Mouse (Mus musculus): ENCODE data around the gene H13. TPM values are rescaled to one million over a fixed set of nuclear protein-coding genes. Genes with fewer than 3 reads are reported as not detected.
A peak's percentile ranks its signal among the peaks of the same experiment; 100 is the strongest.
"Not testable (repeated sequence)": the region's sequence is repeated elsewhere in the genome, so short reads cannot be mapped to it uniquely, and the experiment has no call there.

H13 gene
- total RNA-seq, 1 experiment from 2014 or later, result 106 TPM

- peak in 1 of 2 experiments; percentile 22; a peak in 1 of 4 replicates for ATAC-seq (replicated peaks in 1 of 2; ENCODE audit: insufficient read depth in 1 of 2, low FRiP score in 2 of 2, low TSS enrichment in 1 of 2, low read depth in 1 of 2, poor library complexity in 2 of 2, severe bottlenecking in 2 of 2)
These were observed 16.2 kb upstream of the H13 start for GRCm38 (mm10) chr2:152652901-152653620.

GRCm38 (mm10) chr2:152653874-152654715, 15.2 kb upstream of the H13 start:
- peak in 1 of 2 experiments; percentile 36; a peak in 1 of 4 replicates for ATAC-seq (replicated peaks in 1 of 2; ENCODE audit: insufficient read depth in 1 of 2, low FRiP score in 2 of 2, low TSS enrichment in 1 of 2, low read depth in 1 of 2, poor library complexity in 2 of 2, severe bottlenecking in 2 of 2)

GRCm38 (mm10) chr2:152657398-152657797, 11.9 kb upstream of the H13 start:
- ATAC-seq (replicated peaks in 1 of 2; ENCODE audit: insufficient read depth in 1 of 2, low FRiP score in 2 of 2, low TSS enrichment in 1 of 2, low read depth in 1 of 2, poor library complexity in 2 of 2, severe bottlenecking in 2 of 2), result no peak

GRCm38 (mm10) chr2:152661163-152661562, 8.1 kb upstream of the H13 start:
- peak; percentile 52 to 53; a peak in 1 of 4 replicates for ATAC-seq (replicated peaks in 1 of 2; ENCODE audit: insufficient read depth in 1 of 2, low FRiP score in 2 of 2, low TSS enrichment in 1 of 2, low read depth in 1 of 2, poor library complexity in 2 of 2, severe bottlenecking in 2 of 2)

- ATAC-seq (replicated peaks in 1 of 2; ENCODE audit: insufficient read depth in 1 of 2, low FRiP score in 2 of 2, low TSS enrichment in 1 of 2, low read depth in 1 of 2, poor library complexity in 2 of 2, severe bottlenecking in 2 of 2), result not testable (repeated sequence)
These were observed 3.1 kb upstream of the H13 start for GRCm38 (mm10) chr2:152666191-152666590.

GRCm38 (mm10) chr2:152669639-152670484, 601 bp downstream of the H13 start:
- ATAC-seq (replicated peaks in 1 of 2; ENCODE audit: insufficient read depth in 1 of 2, low FRiP score in 2 of 2, low TSS enrichment in 1 of 2, low read depth in 1 of 2, poor library complexity in 2 of 2, severe bottlenecking in 2 of 2), result no peak

- peak; percentile 29 to 50 for ATAC-seq (replicated peaks in 1 of 2; ENCODE audit: insufficient read depth in 1 of 2, low FRiP score in 2 of 2, low TSS enrichment in 1 of 2, low read depth in 1 of 2, poor library complexity in 2 of 2, severe bottlenecking in 2 of 2)
These were observed 1.9 kb downstream of the H13 start for GRCm38 (mm10) chr2:152670983-152671641.

GRCm38 (mm10) chr2:152671642-152671999, 2.4 kb downstream of the H13 start:
- ATAC-seq (replicated peaks in 1 of 2; ENCODE audit: insufficient read depth in 1 of 2, low FRiP score in 2 of 2, low TSS enrichment in 1 of 2, low read depth in 1 of 2, poor library complexity in 2 of 2, severe bottlenecking in 2 of 2), result peak; percentile 81 to 82

GRCm38 (mm10) chr2:152672166-152672565, 2.9 kb downstream of the H13 start:
- ATAC-seq (replicated peaks in 1 of 2; ENCODE audit: insufficient read depth in 1 of 2, low FRiP score in 2 of 2, low TSS enrichment in 1 of 2, low read depth in 1 of 2, poor library complexity in 2 of 2, severe bottlenecking in 2 of 2), result no peak

- ATAC-seq (replicated peaks in 1 of 2; ENCODE audit: insufficient read depth in 1 of 2, low FRiP score in 2 of 2, low TSS enrichment in 1 of 2, low read depth in 1 of 2, poor library complexity in 2 of 2, severe bottlenecking in 2 of 2), result no peak
These were observed 4.9 kb downstream of the H13 start for GRCm38 (mm10) chr2:152674148-152674547.

GRCm38 (mm10) chr2:152675252-152675791, 6.1 kb downstream of the H13 start:
- ATAC-seq (replicated peaks in 1 of 2; ENCODE audit: insufficient read depth in 1 of 2, low FRiP score in 2 of 2, low TSS enrichment in 1 of 2, low read depth in 1 of 2, poor library complexity in 2 of 2, severe bottlenecking in 2 of 2), result no peak

GRCm38 (mm10) chr2:152678302-152678701, 9.0 kb downstream of the H13 start:
- ATAC-seq (replicated peaks in 1 of 2; ENCODE audit: insufficient read depth in 1 of 2, low FRiP score in 2 of 2, low TSS enrichment in 1 of 2, low read depth in 1 of 2, poor library complexity in 2 of 2, severe bottlenecking in 2 of 2), result peak in 1 of 2 experiments; percentile 50; a peak in 1 of 4 replicates

GRCm38 (mm10) chr2:152678925-152679324, 9.7 kb downstream of the H13 start:
- no peak for ATAC-seq (replicated peaks in 1 of 2; ENCODE audit: insufficient read depth in 1 of 2, low FRiP score in 2 of 2, low TSS enrichment in 1 of 2, low read depth in 1 of 2, poor library complexity in 2 of 2, severe bottlenecking in 2 of 2)

- ATAC-seq (replicated peaks in 1 of 2; ENCODE audit: insufficient read depth in 1 of 2, low FRiP score in 2 of 2, low TSS enrichment in 1 of 2, low read depth in 1 of 2, poor library complexity in 2 of 2, severe bottlenecking in 2 of 2), result no peak
These were observed 10.6 kb downstream of the H13 start for GRCm38 (mm10) chr2:152679701-152680355.

- ATAC-seq (replicated peaks in 1 of 2; ENCODE audit: insufficient read depth in 1 of 2, low FRiP score in 2 of 2, low TSS enrichment in 1 of 2, low read depth in 1 of 2, poor library complexity in 2 of 2, severe bottlenecking in 2 of 2), result no peak
These were observed 13.8 kb downstream of the H13 start for GRCm38 (mm10) chr2:152683086-152683485.

GRCm38 (mm10) chr2:152686399-152686798, 17.1 kb downstream of the H13 start:
- ATAC-seq (replicated peaks in 1 of 2; ENCODE audit: insufficient read depth in 1 of 2, low FRiP score in 2 of 2, low TSS enrichment in 1 of 2, low read depth in 1 of 2, poor library complexity in 2 of 2, severe bottlenecking in 2 of 2), result no peak

All from hematopoietic stem cell, adult 5-6 weeks (primary cell).